Mouse (Mus musculus): Measurements from ENCODE around the gene Ldhd. TPM values are rescaled to one million over a fixed set of nuclear protein-coding genes. Genes with fewer than 3 reads are reported as not detected.

The Ldhd gene
- total RNA-seq, 2 experiments from 2014 or later = 29.2 to 35.8 TPM

- Histone ChIP-seq H3K4me3 (no peak overlapping the region), H3K27ac (no peak overlapping the region)
- DNase-seq = no peak
- intact Hi-C loops (cut with DNase I) = no loop called here
- no peak for TF ChIP-seq CTCF (IDR thresholded peaks at IDR 0.05)
Observed at GRCm38 (mm10) chr8:111587545-111588094, 42.6 kb downstream of the Ldhd start.

- H3K4me3 ChIP-seq = no peak overlapping the region; the same call in 1 of the 2 replicates
- no peak for DNase-seq
- no peak for TF ChIP-seq CTCF (IDR thresholded peaks at IDR 0.05)
- H3K27ac ChIP-seq = peak overlapping the region; percentile 66
- intact Hi-C loops (cut with DNase I) = no loop called here
Observed at GRCm38 (mm10) chr8:111584946-111585345, 45.2 kb downstream of the Ldhd start.

GRCm38 (mm10) chr8:111582386-111582785 lies 47.8 kb downstream of the Ldhd start:
- no peak for DNase-seq
- H3K27ac ChIP-seq = no peak overlapping the region
- no peak for TF ChIP-seq CTCF (IDR thresholded peaks at IDR 0.05)
- intact Hi-C loops (cut with DNase I) = no loop called here
- H3K4me3 ChIP-seq = no peak overlapping the region

GRCm38 (mm10) chr8:111580306-111580705 lies 49.9 kb downstream of the Ldhd start:
- no peak overlapping the region for H3K4me3 ChIP-seq
- TF ChIP-seq CTCF (IDR thresholded peaks at IDR 0.05) = no peak
- H3K27ac ChIP-seq = peak overlapping the region; percentile 41; the same call in 1 of the 2 replicates
- DNase-seq = no peak
- intact Hi-C loops (cut with DNase I) = no loop called here

DNA sequence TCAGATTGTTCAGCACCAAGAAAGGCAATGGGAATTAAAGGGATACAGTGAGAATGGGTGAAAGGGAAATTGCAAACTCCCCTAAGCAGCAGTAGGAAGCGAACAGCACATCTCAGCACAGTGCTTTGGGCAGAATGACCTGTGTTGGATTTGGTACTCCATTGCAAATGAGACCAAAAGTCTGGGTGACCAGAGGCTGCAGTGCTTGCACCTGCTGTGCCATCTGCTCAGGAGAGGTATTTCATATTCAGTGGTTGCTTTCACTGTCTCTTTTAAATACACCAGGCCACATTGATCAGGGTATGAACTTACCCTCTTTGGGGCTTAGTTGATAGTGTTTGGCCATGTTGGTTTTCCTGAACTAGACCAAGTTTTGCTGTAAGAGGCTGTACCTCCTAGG lies 50.9 kb downstream of the Ldhd start:
- DNase-seq = no peak
- intact Hi-C loops (cut with DNase I) = no loop called here
- TF ChIP-seq CTCF (IDR thresholded peaks at IDR 0.05) = no peak
- no peak overlapping the region for H3K4me3 ChIP-seq
- no peak overlapping the region for H3K27ac ChIP-seq

DNA sequence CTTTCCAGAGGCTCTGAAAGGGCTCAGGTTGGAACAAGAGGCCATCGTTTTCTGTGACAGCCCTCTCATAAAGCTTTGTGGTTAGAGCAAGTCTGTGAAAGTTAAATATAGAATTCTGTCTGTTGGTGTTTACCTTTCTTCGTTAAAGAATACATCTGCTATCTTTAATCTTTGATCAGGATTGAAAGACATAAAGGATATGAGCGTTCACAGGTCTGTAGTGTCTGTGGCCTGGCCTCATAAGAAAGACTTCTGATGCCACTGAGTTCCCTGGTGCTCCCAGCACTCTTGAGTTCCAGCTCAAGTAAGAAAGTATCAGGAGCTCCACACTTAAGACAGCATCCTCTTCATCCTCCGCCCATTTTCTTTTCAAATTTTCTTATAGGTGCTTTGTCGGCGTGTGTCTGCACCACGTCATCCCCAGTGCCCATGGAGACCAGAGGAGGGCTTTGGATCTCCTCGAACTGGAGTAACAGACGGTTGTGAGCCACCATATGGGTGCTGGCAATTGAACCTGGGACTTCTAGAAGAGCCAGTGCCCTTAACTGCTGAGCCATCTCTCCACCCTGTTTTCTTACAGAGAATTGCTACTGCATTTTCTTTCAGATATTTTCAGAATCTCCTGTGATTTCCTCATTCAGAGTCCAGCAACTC lies 52.2 kb downstream of the Ldhd start:
- no peak overlapping the region for H3K27ac ChIP-seq
- H3K4me3 ChIP-seq = no peak overlapping the region
- intact Hi-C loops (cut with DNase I) = no loop called here
- no peak for DNase-seq
- TF ChIP-seq CTCF (IDR thresholded peaks at IDR 0.05) = no peak

- intact Hi-C loops (cut with DNase I) = no loop called here
Observed at GRCm38 (mm10) chr8:111576501-111576900, 53.7 kb downstream of the Ldhd start.

GRCm38 (mm10) chr8:111575492-111575891 lies 54.7 kb downstream of the Ldhd start:
- H3K4me3 ChIP-seq = no peak overlapping the region
- DNase-seq = no peak
- intact Hi-C loops (cut with DNase I) = no loop called here
- TF ChIP-seq CTCF (IDR thresholded peaks at IDR 0.05) = no peak
- H3K27ac ChIP-seq = no peak overlapping the region

More at GRCm38 (mm10) chr8:111576501-111576900, 53.7 kb downstream of the Ldhd start:
- no peak for DNase-seq
- Histone ChIP-seq H3K4me3 (no peak overlapping the region), H3K27ac (no peak overlapping the region)
- TF ChIP-seq CTCF (IDR thresholded peaks at IDR 0.05) = no peak

DNA sequence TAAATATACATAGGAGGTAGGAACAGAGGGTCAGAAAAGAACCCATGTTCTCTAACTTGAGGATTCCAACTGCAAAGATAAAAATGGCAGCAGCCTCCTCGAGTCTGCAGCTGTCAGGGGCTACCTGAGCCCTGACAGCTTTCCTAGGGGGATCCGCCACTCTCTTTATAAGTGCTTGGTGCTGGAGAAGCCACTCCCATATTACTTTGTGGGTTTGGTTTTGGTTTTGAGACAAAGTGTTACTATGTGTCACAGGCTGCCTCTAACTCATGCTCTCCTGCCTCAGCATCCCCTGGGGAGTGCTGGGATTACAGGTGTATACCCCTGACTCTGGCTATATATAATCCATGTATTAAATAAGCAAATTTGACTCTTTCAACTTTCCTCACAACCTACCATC lies 56.2 kb downstream of the Ldhd start:
- DNase-seq = no peak
- no peak for TF ChIP-seq CTCF (IDR thresholded peaks at IDR 0.05)
- Histone ChIP-seq H3K27ac (no peak overlapping the region), H3K4me3 (no peak overlapping the region)
- intact Hi-C loops (cut with DNase I) = no loop called here

Other genes starting within 250 kb of the Ldhd start
- gene Fa2h, start 236.6 kb downstream of the Ldhd start, total RNA-seq (2021) = under 1 TPM; 0.48 to 0.50 TPM
- gene Wdr59, start 108.3 kb downstream of the Ldhd start, total RNA-seq (2021) = 1 to 10 TPM; 7.9 to 8.2 TPM
- gene Znrf1, start 94.3 kb downstream of the Ldhd start, total RNA-seq (2021) = 10 to 100 TPM; 58.6 to 69.8 TPM
- gene Zfp1, start 13.0 kb upstream of the Ldhd start, total RNA-seq (2021) = 1 to 10 TPM; 7.9 to 9.4 TPM
- gene Ctrb1, start 60.6 kb upstream of the Ldhd start, total RNA-seq (2021) = not detected
- gene Bcar1, start 113.4 kb upstream of the Ldhd start, total RNA-seq (2021) = 10 to 100 TPM; 10.8 to 12.6 TPM
- 10 to 100 TPM; 17.1 to 21.3 TPM for gene Cfdp1, start 223.9 kb upstream of the Ldhd start, total RNA-seq (2021)
- gene Tmem170, start 246.4 kb upstream of the Ldhd start, total RNA-seq (2021) = 1 to 10 TPM; 2.1 to 2.7 TPM